Mouse (Mus musculus) small intestine, adult 2 months (tissue): Measurements from ENCODE around the gene Nudcd2.

Experiments
- CTCF ChIP-seq: fragments of 200-500 bp; IDR thresholded peaks from 2 replicates; pipeline ENCODE4 v1.5.1; 2012; ENCODE audit warnings: low read depth, mild to moderate bottlenecking, control low read depth, inconsistent platforms, low read length, moderate library complexity, mixed read lengths; ENCODE audit not compliant: insufficient replicate concordance, insufficient read length; ENCODE audit errors: extremely low read depth
- POLR2A ChIP-seq: fragments of 200-500 bp; IDR thresholded peaks from 2 replicates; pipeline ENCODE4 v1.6.1; 2012; ENCODE audit warnings: low read depth, mild to moderate bottlenecking, control low read depth, inconsistent platforms, low read length, moderate library complexity

- TF ChIP-seq POLR2A (peak; percentile 39), CTCF (no peak)
Measured at GRCm38 (mm10) chr11:40692511-40693365, 40.7 kb upstream of the Nudcd2 start.
